Mouse (Mus musculus) layer of hippocampus, adult 9-11 months (tissue): ENCODE data around the gene Nxf2.
"Not testable (repeated sequence)": the region's sequence is repeated elsewhere in the genome, so short reads cannot be mapped to it uniquely, and the experiment has no call there.

Experiments used
- DNase-seq: peaks from one replicate; pipeline ENCODE4 v3.0.0; 2022

The Nxf2 gene

GRCm38 (mm10) chrX:134964546-134964945 is at the start of gene Nxf2:
Gene Nxf2, minus strand, starts transcription at chrX:134964754.
- DNase-seq: no peak

- no peak for DNase-seq
These were observed 46.8 kb upstream of the Nxf2 start for GRCm38 (mm10) chrX:135011381-135011780.

GRCm38 (mm10) chrX:135009471-135009815 is 44.9 kb upstream of the Nxf2 start:
- DNase-seq: no peak

- peak; percentile 95 for DNase-seq
These were observed 44.3 kb upstream of the Nxf2 start, which contains the start of gene Zmat1 for GRCm38 (mm10) chrX:135008720-135009470. Gene Zmat1, minus strand, starts transcription at chrX:135009209.

- DNase-seq: no peak
These were observed 43.5 kb upstream of the Nxf2 start for GRCm38 (mm10) chrX:135008021-135008420.

GRCm38 (mm10) chrX:134963305-134964094 is 1.1 kb downstream of the Nxf2 start:
- peak; percentile 71 for DNase-seq

- no peak for DNase-seq
These were observed 34.2 kb downstream of the Nxf2 start for GRCm38 (mm10) chrX:134930361-134930760.

DNA sequence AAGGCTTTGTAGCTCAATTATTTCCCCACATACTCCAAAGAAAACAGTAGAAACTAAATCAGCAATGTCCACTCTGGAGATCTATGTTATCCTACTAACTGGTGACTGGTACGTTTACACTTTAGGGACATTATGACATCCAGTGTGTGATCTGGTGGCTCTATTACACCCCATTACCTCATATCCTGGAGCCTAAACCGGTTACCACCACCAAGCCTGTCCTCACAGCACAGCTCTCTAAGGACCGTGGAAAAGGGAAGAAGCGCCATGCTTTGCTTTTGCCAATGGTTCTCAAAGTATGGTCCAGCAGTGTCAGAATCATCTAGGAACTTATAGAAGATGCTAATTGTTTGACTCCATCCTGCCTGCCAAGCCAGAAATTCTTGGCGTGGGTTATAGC is 34.6 kb downstream of the Nxf2 start:
- DNase-seq: no peak

DNA sequence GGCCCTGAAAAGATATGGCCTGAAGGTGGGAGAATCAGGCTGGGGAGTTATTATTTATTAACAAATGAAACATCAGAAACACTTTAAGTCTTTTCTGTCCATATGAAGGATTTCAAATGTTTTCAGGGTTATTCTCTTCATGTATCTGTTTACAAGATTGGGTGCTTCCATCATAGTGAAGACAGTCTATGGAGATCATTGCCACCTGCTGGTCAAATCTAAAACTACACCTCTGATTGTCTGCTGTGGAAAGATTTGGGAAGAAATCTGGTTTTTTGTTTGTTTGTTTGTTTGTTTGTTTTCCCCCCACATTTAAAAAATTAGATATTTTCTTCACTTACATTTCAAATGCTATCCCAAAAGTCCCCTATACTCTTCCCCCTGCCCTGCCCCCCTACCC is 39.5 kb downstream of the Nxf2 start:
- DNase-seq: peak; percentile 8

- DNase-seq: no peak
These were observed 40.7 kb downstream of the Nxf2 start for GRCm38 (mm10) chrX:134923675-134924424.

- no peak for DNase-seq
These were observed 45.3 kb downstream of the Nxf2 start for GRCm38 (mm10) chrX:134919220-134919619.

DNA sequence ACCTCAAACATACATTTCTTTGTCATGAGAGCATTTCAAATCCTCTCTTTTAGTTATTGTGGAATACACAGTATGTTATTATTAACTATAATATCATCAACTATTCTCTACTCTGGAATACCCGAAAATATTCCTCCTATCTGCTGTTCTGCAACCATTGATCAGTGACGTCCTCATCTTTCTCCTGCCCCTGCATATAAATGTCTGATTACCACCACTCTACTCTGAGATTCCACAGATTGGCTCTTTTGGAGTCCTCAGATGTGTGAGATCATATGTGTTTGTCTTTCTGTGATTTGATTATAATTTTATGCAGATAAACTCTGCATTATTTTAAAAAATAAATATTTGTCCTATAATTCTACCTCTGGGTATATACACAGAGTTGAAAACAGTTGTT is 48.8 kb downstream of the Nxf2 start:
- DNase-seq: no peak

DNA sequence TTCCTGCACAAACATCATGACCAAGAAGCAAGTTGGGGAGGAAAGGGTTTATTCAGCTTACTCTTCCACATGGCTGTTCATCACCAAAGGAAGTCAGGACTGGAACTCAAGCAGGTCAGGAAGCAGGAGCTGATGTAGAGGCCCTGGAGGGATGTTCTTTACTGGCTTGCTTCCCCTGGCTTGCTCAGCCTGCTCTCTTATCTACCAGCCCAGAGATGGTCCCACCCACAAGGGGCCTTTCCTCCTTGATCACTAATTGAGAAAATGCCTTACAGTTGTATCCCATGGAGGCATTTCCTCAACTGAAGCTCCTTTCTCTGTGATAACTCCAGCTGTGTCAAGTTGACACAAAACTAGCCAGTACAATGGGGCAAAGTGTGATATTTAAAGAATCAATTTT is 49.2 kb downstream of the Nxf2 start:
- not testable (repeated sequence) for DNase-seq

DNA sequence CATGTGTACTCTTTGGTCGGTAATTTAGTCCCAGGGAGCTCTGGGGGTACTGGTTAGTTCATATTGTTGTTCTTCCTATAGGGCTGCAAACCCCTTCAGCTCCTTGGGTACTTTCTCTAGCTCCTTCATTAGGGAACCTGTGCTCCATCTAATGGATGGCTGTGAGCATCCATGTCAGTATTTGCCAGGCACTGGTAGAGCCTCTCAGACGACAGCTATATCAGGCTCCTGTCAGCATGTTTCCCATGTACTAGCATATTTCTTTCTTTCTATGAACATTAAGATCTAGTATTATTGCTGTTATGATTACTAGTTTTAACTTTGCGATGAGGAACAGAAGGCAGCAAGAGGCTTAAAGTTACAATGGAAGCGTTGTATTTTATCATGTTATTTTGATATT is 49.7 kb downstream of the Nxf2 start:
- no peak for DNase-seq

GRCm38 (mm10) chrX:134913234-134913936 is 51.2 kb downstream of the Nxf2 start:
- no peak for DNase-seq

DNA sequence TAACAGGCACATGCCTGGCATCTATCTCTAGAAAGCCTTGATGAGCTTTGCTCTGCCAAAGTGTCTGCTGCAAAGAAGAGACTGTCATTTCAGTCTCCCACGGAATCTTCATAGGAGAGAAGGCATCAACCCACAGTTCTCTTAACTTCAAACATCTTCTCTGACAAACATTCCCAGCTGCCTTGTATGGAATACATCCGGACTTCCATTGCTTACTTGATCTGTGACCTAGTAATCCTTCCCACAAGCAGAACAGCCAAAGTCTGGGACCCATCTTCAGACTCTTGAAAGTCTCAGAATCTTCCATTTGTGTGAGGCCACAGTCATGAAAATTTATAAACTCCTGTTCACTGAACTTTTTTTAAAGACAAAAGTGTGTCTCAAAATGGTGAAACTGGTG is 51.7 kb downstream of the Nxf2 start:
- DNase-seq: no peak

- no peak for DNase-seq
These were observed 54.2 kb downstream of the Nxf2 start for GRCm38 (mm10) chrX:134910345-134910744.
